Mouse (Mus musculus): ENCODE measurements around the gene Spag8.

Spag8 gene

DNA sequence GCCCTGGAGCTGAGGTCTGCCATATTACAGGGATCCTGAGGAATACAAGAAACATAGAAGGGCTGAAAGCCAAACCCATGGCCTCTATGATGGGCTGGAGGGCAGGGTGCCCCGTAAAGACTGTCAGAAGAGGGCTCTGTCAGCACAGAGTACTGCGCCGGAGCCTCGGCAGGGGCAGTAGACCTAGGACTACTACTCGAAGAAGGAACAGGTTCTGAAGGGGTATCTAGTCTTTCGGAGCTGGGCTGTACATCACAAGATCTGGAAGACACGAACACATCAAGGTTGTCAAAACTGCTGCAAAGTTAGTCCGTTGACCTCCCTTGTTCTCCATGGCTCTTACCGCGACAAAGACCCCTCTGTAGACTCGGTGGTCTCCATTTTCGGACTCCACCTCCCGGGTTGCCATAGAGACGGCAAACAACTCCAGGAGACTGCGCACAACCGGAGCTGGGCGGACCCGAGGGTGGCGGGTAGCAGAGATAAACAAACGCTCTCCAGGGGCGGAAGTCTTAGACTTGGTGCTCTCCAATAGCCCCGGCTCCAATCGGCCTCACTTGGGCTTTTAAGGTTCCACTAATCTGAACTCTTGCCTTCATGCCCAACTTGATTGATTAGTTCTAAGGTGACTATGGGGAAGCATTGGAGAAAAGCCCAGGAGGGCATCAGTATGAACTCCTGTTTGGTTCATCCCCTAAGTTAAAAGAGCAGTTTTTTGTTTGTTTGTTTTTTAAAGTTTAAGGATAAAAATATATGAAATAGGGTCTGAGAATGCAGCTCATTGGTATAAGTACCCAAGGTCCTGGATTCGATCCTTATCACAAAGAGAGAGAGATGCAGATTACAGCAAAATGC is at the start of gene Spag8:
Gene Spag8 (minus strand): TSS at position 434 of the 855 bp plus-strand sequence.
- DNase-seq (ENCODE audit: low read depth): no peak

GRCm38 (mm10) chr4:43700707-43701106 is 47.3 kb upstream of the Spag8 start, which contains the start of gene Olfr70:
Gene Olfr70 (minus strand): TSS chr4:43700807.
- DNase-seq (ENCODE audit: low read depth): no peak

DNA sequence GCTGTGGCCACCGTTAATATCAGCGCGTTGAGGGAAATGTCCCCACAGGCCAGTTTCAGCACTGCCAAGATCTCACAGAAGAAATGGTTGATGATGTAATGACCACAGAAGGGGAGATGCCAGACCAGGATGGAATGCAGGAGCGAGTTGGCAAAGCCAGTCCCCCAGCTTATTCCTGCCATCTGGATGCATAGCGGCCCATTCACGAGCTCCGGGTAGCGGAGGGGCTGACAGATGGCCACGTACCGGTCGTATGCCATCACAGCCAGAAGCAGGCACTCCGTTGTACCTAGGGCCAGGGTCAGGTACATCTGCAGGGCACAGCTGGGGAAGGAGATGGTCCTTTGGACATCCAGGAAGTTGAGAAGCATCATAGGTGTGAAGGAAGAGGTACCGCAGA is 43.2 kb upstream of the Spag8 start:
- no peak for DNase-seq (ENCODE audit: low read depth)

DNA sequence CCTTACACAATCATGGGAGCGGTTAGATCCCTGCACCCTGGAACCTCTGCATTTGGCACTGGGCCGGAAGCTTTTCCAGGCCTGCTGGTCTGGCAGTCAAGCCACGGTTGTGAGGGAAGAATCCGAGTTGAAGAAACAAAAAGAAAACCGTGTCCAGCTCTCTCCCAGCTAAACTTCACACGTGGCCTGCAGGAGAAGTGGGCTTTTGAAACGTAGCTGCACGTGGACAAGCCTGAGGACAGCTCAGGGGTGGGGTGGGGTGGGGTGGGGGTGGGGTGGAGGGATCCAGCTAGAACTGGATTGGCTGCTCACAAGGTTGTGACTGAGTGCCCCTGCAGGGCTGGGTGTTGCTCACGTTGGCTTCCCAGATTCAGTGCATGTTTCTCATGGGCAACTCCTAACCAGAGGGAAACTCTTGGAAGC is 41.9 kb upstream of the Spag8 start:
- DNase-seq (ENCODE audit: low read depth): peak; percentile 44

DNA sequence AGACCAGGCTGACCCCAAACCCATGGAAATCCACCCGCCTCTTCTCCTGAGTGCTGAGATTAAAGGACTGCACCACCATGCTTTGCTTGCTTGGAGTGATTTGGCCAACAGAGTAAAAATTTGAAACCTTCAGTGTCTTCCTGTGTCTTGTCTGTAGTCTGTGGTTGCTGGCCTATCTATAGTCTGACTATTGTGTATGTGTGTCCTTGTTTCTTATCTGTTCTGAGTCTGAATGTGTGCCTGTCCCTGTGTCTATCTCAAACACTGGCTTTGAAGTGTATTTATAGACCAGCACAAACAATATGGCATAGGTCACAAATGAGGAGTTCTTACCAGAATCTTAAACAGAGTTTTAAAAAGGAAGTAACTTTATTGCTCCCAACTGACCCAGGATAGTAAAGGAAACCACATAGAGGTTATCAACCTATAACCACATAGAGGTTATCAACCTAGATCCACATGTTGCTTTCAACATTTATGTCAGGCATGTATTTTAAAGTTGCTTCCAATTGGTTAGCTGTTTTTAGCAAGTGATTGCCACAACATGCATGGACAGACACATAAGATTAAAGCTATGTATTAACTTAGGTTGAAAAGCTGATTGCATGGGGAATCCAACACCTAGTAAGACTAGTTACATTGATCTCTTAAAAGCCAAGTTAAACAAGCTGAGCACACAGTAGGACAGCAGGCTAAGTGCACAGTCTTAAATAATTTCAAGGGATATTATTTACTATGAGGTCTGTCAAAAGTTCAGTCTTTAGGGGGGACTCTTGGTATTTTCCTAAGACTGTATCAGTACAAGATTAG is 41.2 kb upstream of the Spag8 start:
- no peak for DNase-seq (ENCODE audit: low read depth)

GRCm38 (mm10) chr4:43693806-43694241 is 40.4 kb upstream of the Spag8 start:
- peak; percentile 77 for DNase-seq (ENCODE audit: low read depth)

DNA sequence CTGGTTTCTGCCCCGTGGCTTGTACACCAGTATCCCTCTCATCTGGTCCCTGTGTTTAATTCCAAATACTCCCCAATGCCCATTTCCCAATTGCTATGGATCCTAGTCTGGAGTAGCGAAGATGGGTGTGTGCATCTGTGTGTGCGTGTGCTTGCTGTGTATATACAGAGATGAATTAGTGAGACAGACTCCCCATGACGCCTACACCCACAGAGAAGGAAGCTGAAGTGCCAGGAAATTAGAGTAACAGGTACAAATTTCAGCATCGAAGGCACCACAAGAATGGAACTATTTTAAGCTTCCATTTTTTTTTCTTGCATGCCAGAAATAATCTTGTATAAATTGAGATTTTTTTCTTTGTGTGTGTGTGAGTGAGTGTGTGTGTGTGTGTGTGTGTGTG is 37.6 kb upstream of the Spag8 start:
- no peak for DNase-seq (ENCODE audit: low read depth)

GRCm38 (mm10) chr4:43690021-43690420 is 36.6 kb upstream of the Spag8 start:
- DNase-seq (ENCODE audit: low read depth): no peak

DNA sequence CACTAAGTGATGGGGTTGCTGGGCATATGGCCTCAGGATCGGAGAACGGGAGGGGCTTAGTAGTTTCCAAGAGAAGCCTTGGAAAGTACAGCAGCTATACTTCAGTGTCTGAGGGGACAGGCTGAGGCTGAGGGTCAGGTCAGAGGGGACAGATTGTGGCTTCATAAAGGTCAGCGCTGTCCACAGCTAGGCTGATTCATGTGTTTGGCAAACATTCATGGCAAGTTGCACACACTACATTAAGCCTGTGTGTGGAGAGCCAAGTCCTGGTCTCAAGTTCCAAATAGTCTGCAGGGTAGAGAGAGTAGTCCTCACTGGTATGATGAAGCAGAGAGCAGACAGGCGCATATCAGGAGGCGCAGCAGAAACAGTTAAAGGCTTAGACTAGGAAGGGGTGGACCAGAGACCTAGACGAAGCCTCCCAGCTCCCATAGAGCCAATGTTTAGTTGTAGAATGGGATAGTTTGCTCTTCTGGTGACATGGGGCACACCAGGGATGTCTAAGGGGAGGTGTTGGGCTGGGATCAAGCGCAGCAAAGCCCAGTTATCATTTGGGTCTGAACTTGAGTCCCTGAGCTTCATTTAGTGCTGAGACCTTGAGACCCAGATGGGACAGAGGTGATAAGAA is 26.1 kb upstream of the Spag8 start:
- DNase-seq (ENCODE audit: low read depth): peak; percentile 84

- DNase-seq (ENCODE audit: low read depth): no peak
Measured at GRCm38 (mm10) chr4:43678541-43678940, 25.1 kb upstream of the Spag8 start.

DNA sequence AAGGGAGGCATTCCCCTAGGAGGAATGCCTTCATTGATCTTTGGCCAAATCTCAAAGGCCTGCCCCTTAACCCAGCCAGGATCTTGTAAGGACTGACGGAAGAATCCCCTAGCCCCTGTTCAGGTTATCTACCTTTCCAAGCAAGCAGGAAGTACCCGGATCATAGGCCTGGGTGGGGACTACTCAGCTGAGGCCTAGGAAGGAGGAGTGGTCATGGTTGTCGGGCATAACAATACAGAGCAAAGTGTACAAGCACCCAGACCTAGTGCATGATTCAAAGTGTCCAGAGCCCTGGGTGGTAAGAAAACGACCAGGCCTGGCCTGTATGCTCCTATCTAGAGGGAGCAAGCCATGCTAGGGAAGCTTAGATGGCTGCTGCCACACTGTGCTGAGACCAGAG is 22.2 kb upstream of the Spag8 start:
- DNase-seq (ENCODE audit: low read depth): no peak

GRCm38 (mm10) chr4:43674974-43675373 is 21.6 kb upstream of the Spag8 start:
- no peak for DNase-seq (ENCODE audit: low read depth)

- DNase-seq (ENCODE audit: low read depth): no peak
Measured at GRCm38 (mm10) chr4:43673703-43674102, 20.3 kb upstream of the Spag8 start.

DNA sequence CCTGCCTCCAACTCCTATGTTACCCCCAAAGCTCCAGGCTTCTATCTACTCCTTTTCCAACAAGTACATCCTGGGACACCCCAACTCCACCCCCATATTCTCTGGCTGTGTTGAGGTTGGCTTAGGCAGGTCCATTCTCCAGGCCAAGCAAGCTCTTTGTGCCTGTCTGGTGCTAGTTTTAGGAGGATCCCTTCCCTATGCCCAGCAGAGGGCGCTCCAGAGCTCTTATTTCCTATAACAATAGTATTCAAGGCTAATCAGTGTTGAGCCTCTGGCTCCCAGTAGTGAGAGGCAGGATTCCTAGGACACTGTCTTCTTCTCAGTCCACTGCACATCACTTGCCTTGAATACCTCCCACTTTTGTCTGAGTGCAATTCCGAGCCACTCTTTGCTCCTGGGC is 18.7 kb upstream of the Spag8 start:
- peak; percentile 95 for DNase-seq (ENCODE audit: low read depth)

- DNase-seq (ENCODE audit: low read depth): no peak
Measured at GRCm38 (mm10) chr4:43669428-43669794, 16.0 kb upstream of the Spag8 start.

GRCm38 (mm10) chr4:43668782-43669427 is 15.5 kb upstream of the Spag8 start, which contains the start of the genes Tmem8b and Fam221b:
Gene Tmem8b (plus strand): TSS chr4:43668971.
Gene Fam221b (minus strand): TSS chr4:43669145.
- DNase-seq (ENCODE audit: low read depth): peak; percentile 90

DNA sequence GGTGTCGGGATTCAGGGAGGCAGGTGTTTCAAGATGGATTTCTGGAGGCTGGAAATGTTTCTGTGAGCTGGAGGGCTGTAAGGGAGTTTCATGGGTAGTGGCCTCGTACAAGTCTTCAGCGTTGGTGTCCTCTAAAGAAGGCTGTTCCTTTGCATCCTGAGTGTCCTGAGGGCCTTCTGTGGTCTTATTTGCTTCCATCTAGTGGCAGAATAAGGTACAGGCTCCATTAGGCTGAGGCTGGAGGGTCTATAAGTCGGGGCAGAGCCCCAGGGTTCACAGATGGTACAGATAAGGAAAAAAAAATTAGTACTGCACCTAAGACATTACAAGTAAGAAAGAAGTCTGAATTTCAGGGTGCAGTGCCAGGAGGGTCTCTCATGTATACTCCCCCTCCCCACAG is 13.0 kb upstream of the Spag8 start:
- DNase-seq (ENCODE audit: low read depth): peak; percentile 44

DNA sequence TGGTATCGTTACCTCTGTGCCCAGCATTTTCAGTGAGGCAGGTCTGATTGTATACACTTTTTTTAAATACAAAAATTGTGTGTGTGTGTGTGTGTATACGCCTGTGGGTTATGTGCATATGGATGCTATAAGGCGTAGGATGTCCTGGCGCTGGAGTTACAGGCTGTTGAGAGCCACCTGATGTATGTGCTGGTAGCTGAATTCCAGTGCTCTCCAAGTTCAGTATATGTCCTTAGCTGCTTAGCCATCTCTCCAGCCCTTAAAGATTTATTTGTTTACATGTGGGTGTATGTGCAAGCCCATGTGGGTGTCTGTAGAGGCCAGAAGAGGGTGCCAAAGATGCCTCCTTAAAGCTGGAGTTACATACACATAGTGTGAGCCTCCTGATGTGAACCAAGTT is 3.8 kb upstream of the Spag8 start:
- peak; percentile 26 for DNase-seq (ENCODE audit: low read depth)

- DNase-seq (ENCODE audit: low read depth): peak; percentile 95
Measured at GRCm38 (mm10) chr4:43656339-43657109, 3.1 kb upstream of the Spag8 start, which contains the start of gene Hint2. Gene Hint2 (minus strand): TSS chr4:43656466.

GRCm38 (mm10) chr4:43655656-43656338 is 2.4 kb upstream of the Spag8 start:
- no peak for DNase-seq (ENCODE audit: low read depth)
